Mouse (Mus musculus) testis, adult 2 months (tissue): ENCODE data around the gene Nefh. TPM values are rescaled to one million over a fixed set of nuclear protein-coding genes. Genes with fewer than 3 reads are reported as not detected.

Experiments used
- H3K27ac ChIP-seq: fragments of 200-500 bp; 2 replicates; pipeline ENCODE4 v1.5.1; 2012; ENCODE audit warnings: low read depth, low read length; ENCODE audit not compliant: control insufficient read depth, insufficient read depth
- H3K27me3 ChIP-seq: fragments of 200-500 bp; 2 replicates; pipeline ENCODE4 v1.6.1; 2012; ENCODE audit warnings: mild to moderate bottlenecking, low read length, moderate library complexity; ENCODE audit not compliant: control insufficient read depth, insufficient read depth
- H3K36me3 ChIP-seq: fragments of 200-500 bp; 2 replicates; pipeline ENCODE4 v1.6.1; 2012; ENCODE audit warnings: mild to moderate bottlenecking, low read length; ENCODE audit not compliant: control insufficient read depth, insufficient read depth
- H3K4me1 ChIP-seq: fragments of 200-500 bp; 2 replicates; pipeline ENCODE4 v1.6.1; 2012; ENCODE audit warnings: low read length; ENCODE audit not compliant: control insufficient read depth, insufficient read depth
- H3K4me3 ChIP-seq: fragments of 200-500 bp; 2 replicates; pipeline ENCODE4 v1.5.1; 2012; ENCODE audit warnings: low read depth, mild to moderate bottlenecking, low read length, moderate library complexity, mixed read lengths; ENCODE audit not compliant: control insufficient read depth
- CTCF ChIP-seq: fragments of 200-500 bp; IDR thresholded peaks from 2 replicates; pipeline ENCODE4 v1.5.1; 2012; ENCODE audit warnings: low read depth, mild to moderate bottlenecking, inconsistent platforms, low read length, moderate library complexity; ENCODE audit not compliant: control insufficient read depth, insufficient read depth, insufficient replicate concordance
- POLR2A ChIP-seq: fragments of 200-500 bp; IDR thresholded peaks from 2 replicates; pipeline ENCODE4 v1.6.1; 2012; ENCODE audit warnings: low read depth, mild to moderate bottlenecking, inconsistent platforms, low read length, moderate library complexity; ENCODE audit not compliant: control insufficient read depth
- polyA plus RNA-seq: library from polyadenylated mRNA; depleted of rRNA; stranded (reverse); fragments of >200 nt; gene quantifications from 2 replicates; pipeline ENCODE4 v1.2.3, GENCODE M21; 2012; rRNA removed

The Nefh gene
- 0.94 and 1.0 TPM in 2 replicates for polyA plus RNA-seq

DNA sequence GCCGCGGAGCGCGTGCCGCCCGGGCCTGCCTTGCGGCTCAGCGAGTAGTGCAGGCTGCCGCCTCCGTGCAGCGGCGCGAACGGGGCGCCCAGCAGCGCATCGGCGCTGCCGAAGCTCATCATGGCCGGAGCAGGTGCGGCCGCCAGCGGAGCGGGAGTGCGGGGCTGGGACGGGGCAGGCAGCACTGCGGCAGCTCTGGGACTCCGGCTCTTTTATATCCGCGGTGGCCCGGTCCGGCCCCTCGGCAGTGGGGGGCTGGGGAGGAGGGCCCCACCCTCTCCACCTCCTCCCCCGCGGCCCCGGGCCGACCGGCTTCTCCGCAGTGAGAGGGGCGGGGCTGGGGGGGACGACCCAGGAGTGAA is at the start of gene Nefh:
Nefh (minus strand) TSS at position 252 of the 362 bp plus-strand sequence.
- H3K4me3 ChIP-seq, result peak within 1 kb of the TSS; percentile 56
- H3K4me1 ChIP-seq, result peaks cover 23% of the 10 kb centered on the region
- no peaks in the 10 kb centered on the region for H3K27me3 ChIP-seq
- TF ChIP-seq CTCF (no peak), POLR2A (no peak)
- H3K36me3 ChIP-seq, result no peaks in the 10 kb centered on the region
- no peak within 1 kb of the TSS for H3K27ac ChIP-seq

DNA sequence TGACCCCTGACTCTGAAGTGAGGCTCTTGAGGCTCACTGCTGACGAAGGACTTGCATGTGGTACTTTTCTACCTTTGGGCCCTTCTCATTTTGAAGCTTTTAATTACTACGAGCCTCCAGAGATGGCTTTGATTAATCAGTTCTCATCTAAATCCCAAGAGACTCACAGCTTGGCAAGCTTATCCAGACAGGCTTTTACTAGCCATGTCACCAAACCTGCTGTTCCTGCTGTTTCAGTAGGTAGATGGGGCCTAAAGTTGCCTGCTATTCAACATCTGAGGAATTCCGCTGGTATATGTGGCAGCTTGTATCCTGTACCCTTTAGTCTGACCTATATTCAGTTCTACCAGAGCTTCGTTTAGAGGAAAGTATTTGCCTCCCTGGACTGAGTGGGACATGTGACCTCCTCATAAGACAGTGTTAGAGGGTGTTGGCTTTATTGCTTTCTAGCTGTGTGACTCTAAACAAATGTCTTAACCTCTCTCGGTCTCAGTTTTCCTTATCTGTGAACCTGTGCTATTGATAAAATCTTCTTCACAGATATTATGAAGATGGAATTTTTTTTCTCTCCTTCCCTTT is 48.8 kb upstream of the Nefh start:
- no peaks in the 10 kb centered on the region for H3K27me3 ChIP-seq
- H3K4me3 ChIP-seq, result no peak overlapping the region
- no peak overlapping the region for H3K27ac ChIP-seq
- TF ChIP-seq CTCF (no peak), POLR2A (no peak)
- H3K4me1 ChIP-seq, result no peaks in the 10 kb centered on the region; the same call in 1 of the 2 replicates
- H3K36me3 ChIP-seq, result no peaks in the 10 kb centered on the region; the same call in none of the 2 replicates

DNA sequence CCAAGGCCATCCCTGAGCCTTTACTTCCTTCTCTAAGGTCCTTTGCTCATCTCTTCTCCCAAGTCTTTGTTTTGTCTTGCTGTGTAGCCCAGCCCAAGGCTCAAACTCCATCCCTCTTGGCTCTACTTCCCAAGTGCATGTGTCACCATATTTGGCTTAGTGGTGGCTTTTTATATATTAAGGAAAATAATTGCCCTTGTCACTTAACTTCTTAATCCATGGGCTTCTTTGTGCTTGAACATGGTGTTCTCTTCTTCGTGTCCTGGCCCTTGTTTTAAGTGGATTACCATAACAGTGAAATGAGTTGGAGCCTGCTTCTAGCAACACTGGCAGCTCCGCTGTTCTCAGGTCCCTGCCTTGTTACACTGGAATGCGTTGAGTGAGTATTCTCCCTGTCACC is 47.8 kb upstream of the Nefh start:
- H3K36me3 ChIP-seq, result no peaks in the 10 kb centered on the region; the same call in 1 of the 2 replicates
- TF ChIP-seq CTCF (no peak), POLR2A (no peak)
- H3K4me1 ChIP-seq, result no peaks in the 10 kb centered on the region; the same call in 1 of the 2 replicates
- no peak overlapping the region for H3K4me3 ChIP-seq
- H3K27me3 ChIP-seq, result no peaks in the 10 kb centered on the region
- H3K27ac ChIP-seq, result no peak overlapping the region

DNA sequence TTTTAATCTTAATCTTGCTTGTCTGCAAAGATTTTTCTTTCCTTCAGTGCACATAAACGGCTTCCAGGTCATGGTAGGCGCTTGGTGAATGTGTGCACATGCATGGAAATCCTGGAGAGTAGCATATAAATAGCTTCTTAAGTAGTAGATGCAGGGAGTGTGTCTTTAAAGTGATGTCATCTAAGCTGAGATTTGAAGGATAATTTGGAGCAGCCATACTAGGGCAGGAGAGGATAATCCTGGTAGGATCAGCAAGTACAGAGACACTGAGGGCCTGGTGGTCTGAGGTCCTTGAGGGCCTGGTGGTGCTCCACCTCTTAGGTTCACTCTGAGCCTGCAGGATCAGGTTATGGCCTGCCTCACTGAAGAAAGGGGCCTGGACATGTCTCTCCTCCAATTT is 44.6 kb upstream of the Nefh start:
- H3K27me3 ChIP-seq, result no peaks in the 10 kb centered on the region
- no peak overlapping the region for H3K27ac ChIP-seq
- TF ChIP-seq CTCF (no peak), POLR2A (no peak)
- peaks cover 5% of the 10 kb centered on the region for H3K4me1 ChIP-seq
- H3K36me3 ChIP-seq, result no peaks in the 10 kb centered on the region
- no peak overlapping the region for H3K4me3 ChIP-seq

DNA sequence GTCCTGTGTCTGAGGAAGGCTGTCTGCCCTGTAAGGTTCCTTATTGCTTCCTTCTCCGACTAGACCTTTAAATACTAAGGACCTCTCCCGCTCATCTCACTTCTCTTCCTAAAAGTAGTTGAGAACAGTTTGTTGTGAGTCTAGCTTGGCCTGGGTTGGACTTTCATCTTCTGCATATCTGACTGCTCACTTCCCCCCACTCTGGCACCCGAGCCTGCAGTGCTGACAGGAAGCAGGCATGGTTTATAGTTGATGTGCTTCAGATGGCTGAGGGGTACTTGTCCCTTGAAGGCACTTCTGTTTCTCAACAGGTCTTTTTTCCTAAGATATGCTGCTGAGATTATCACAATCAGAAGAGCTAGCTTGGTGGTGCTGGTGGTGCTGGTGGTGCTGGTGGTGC is 41.3 kb upstream of the Nefh start:
- H3K36me3 ChIP-seq, result no peaks in the 10 kb centered on the region
- TF ChIP-seq POLR2A (no peak), CTCF (no peak)
- H3K27ac ChIP-seq, result no peak overlapping the region
- no peaks in the 10 kb centered on the region for H3K27me3 ChIP-seq
- H3K4me1 ChIP-seq, result peaks cover 8% of the 10 kb centered on the region
- no peak overlapping the region for H3K4me3 ChIP-seq

DNA sequence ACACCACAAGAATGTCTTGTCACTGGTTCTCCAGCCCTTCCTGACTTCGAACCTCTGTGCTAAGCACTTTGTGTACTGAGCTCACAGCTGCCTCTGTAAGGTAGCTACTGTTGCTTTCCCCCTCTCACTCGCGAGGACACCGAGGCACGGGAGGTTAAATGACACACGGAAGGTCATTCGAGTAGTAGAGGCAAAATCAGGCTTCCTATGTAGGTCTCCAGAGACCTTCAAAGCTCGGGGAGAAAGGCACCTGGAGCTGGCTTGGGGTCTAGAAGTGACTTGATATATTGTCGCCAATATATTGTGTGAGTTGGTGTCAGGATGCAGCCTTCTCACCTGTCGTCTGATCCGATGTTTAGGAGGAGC is 39.6 kb upstream of the Nefh start:
- Histone ChIP-seq H3K27me3 (no peaks in the 10 kb centered on the region), H3K4me1 (peaks cover 8% of the 10 kb centered on the region), H3K4me3 (peak overlapping the region; percentile 97), H3K36me3 (no peaks in the 10 kb centered on the region), H3K27ac (peak overlapping the region; percentile 46)
- no peak for TF ChIP-seq CTCF
- TF ChIP-seq POLR2A, result no peak

DNA sequence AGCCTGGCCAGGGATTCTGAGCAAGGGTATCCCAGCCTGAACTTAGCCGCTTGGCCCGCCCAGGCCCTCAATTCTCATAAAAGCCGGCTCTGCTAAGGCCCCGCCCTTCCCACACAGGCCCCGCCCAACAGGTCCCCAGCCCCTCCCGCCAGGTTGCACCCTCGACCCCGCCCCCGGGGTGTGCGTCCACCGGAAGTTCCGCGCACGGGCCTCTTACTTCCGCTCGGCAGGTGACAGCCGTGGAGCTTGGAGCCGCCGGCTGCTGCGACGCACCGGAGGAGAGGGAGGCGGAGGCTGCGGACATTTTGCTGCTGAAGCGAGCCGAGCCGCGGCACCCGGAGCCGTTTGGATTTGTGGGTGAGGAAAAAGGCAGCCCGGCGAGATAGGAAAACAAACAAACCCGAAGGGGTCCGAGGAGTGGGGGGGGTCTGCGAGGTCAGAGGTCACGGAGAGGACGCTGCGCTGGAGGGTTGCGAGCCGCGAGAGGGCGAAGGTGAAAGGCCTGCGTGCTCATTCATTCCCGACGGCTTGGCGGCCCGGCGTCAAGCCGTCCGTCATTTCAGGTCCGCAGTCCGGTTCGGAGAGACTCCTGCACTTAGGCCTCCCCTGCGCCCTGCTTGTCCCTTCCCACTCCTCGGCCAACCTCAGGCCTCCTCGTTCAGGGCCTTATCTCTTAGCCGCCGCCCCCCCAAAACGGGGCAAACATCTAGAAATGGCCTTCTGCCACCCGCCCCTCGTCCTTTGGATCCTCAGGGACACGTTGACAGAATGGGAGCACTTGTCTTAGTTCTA is 39.0 kb upstream of the Nefh start, which contains the start of gene Ap1b1:
Ap1b1 (plus strand) TSS at position 130 of the 792 bp plus-strand sequence.
- Histone ChIP-seq H3K27me3 (no peaks in the 10 kb centered on the region), H3K4me1 (peaks cover 8% of the 10 kb centered on the region), H3K36me3 (no peaks in the 10 kb centered on the region), H3K27ac (peak within 1 kb of the TSS; percentile 46), H3K4me3 (peak within 1 kb of the TSS; percentile 97)
- TF ChIP-seq CTCF, result no peak
- peak; percentile 46; the same call in 1 of the 2 replicates for TF ChIP-seq POLR2A
